Mouse (Mus musculus) midbrain, embryonic 14.5 days (tissue): ENCODE data around the gene Hist2h3c2. TPM values are rescaled to one million over a fixed set of nuclear protein-coding genes. Genes with fewer than 3 reads are reported as not detected.
A peak's percentile ranks its signal among the peaks of the same experiment; 100 is the strongest.
"Not testable (repeated sequence)": the region's sequence is repeated elsewhere in the genome, so short reads cannot be mapped to it uniquely, and the experiment has no call there.

Source experiments
- ATAC-seq: fragments of 200-750 bp; cut with Nextera tagmentation; 2 replicates; pipeline ENCODE4 v1.8.0; 2017; ENCODE audit warnings: moderate number of reproducible peaks, moderate library complexity; ENCODE audit not compliant: low FRiP score, low TSS enrichment
- DNase-seq: peaks from one replicate; pipeline ENCODE4 v3.0.0-alpha.2; 2015
- H3K27ac ChIP-seq: fragments of 300-500 bp; sonication (generic); replicated peaks from 2 replicates; pipeline ENCODE4 v1.5.1; 2014; ENCODE audit warnings: mild to moderate bottlenecking, low read depth, low read length, moderate library complexity
- H3K27me3 ChIP-seq: fragments of 300-500 bp; sonication (generic); 2 replicates; pipeline ENCODE4 v1.6.1; 2014; ENCODE audit warnings: low read length, control low read depth, mixed read lengths; ENCODE audit not compliant: control insufficient read depth, insufficient read depth
- H3K36me3 ChIP-seq: fragments of 300-500 bp; sonication (generic); 2 replicates; pipeline ENCODE4 v1.6.1; 2014; ENCODE audit warnings: low read length, control low read depth; ENCODE audit not compliant: control insufficient read depth, insufficient read depth
- H3K4me1 ChIP-seq: fragments of 300-500 bp; sonication (generic); 2 replicates; pipeline ENCODE4 v1.6.1; 2014; ENCODE audit warnings: mild to moderate bottlenecking, antibody characterized with exemption, low read length, control low read depth; ENCODE audit not compliant: control insufficient read depth, insufficient read depth
- H3K4me2 ChIP-seq: fragments of 300-500 bp; sonication (generic); 2 replicates; pipeline ENCODE4 v1.6.1; 2014; ENCODE audit warnings: mild to moderate bottlenecking, low read length, moderate library complexity
- H3K4me3 ChIP-seq: fragments of 300-500 bp; sonication (generic); replicated peaks from 2 replicates; pipeline ENCODE4 v1.5.1; 2014; ENCODE audit warnings: low read depth, low read length
- H3K9ac ChIP-seq: fragments of 300-500 bp; sonication (generic); replicated peaks from 2 replicates; pipeline ENCODE4 v1.6.1; 2014; ENCODE audit warnings: mild to moderate bottlenecking, low read length, moderate library complexity
- H3K9me3 ChIP-seq: fragments of 300-500 bp; sonication (generic); 2 replicates; pipeline ENCODE4 v1.6.1; 2016; ENCODE audit warnings: low read length, control low read depth, mixed read lengths; ENCODE audit not compliant: control insufficient read depth
- WGBS: fragments of 180-500 bp; shearing (Covaris S2); extraction: QIAGEN DNeasy Blood & Tissue Kit; methylation state at CpG from one replicate; pipeline ENCODE4 v1.1.7; 2014; 5-methylcytosine and 5-hydroxymethylcytosine counted together
- polyA plus RNA-seq: library from polyadenylated mRNA; unstranded; fragments of >200 nt; fragmentation: Nextera tagmentation; extraction: Ambion mirVana; gene quantifications from 2 replicates; pipeline ENCODE4 v1.2.1, GENCODE M21; 2014

Hist2h3c2 gene
- 2.2 and 3.4 TPM in 2 replicates for polyA plus RNA-seq

- Histone ChIP-seq H3K4me2 (peak within 1 kb of the TSS; percentile 53), H3K4me1 (peaks cover 17% of the 10 kb centered on the region; the same call in 1 of the 2 replicates), H3K27ac (0 out of 2 replicates have a peak within 1 kb of the TSS, but pooled peaks have one; percentile 13), H3K9ac (peak within 1 kb of the TSS; percentile 40; the same call in 1 of the 2 replicates), H3K4me3 (peak within 1 kb of the TSS; percentile 31)
- H3K27me3 ChIP-seq, H3K9me3 ChIP-seq, H3K36me3 ChIP-seq, DNase-seq: not testable (repeated sequence)
- peak; percentile 91 for ATAC-seq
- WGBS = 0% methylated on average over 19 of the region's 68 CpGs
Measured at GRCm38 (mm10) chr3:96238954-96239793, at the start of gene Hist2h3c2. Hist2h3c2 (minus strand) TSS chr3:96239127.

- not testable (repeated sequence) for H3K4me2 ChIP-seq, H3K4me1 ChIP-seq, H3K4me3 ChIP-seq, ATAC-seq, H3K9ac ChIP-seq, H3K9me3 ChIP-seq, H3K27ac ChIP-seq, DNase-seq, H3K36me3 ChIP-seq, H3K27me3 ChIP-seq
- WGBS = 92% methylated on average over 11 of the region's 11 CpGs
Measured at GRCm38 (mm10) chr3:96287334-96287733, 48.4 kb upstream of the Hist2h3c2 start.

GRCm38 (mm10) chr3:96284457-96284856, 45.5 kb upstream of the Hist2h3c2 start:
- DNase-seq (peak; percentile 72), ATAC-seq (no peak)
- Histone ChIP-seq H3K9ac (no peak overlapping the region), H3K4me2 (no peak overlapping the region), H3K9me3 (no peaks in the 10 kb centered on the region), H3K36me3 (no peaks in the 10 kb centered on the region), H3K27ac (no peak overlapping the region), H3K27me3 (no peaks in the 10 kb centered on the region; the same call in 1 of the 2 replicates), H3K4me3 (no peak overlapping the region), H3K4me1 (no peaks in the 10 kb centered on the region)
- 30% methylated on average over 4 of the region's 4 CpGs for WGBS

GRCm38 (mm10) chr3:96280660-96281059, 41.7 kb upstream of the Hist2h3c2 start:
- 0 out of 2 replicates have a peak, but pooled peaks cover 4% of the 10 kb centered on the region for H3K4me1 ChIP-seq
- DNase-seq = no peak
- no peak overlapping the region for H3K27ac ChIP-seq
- H3K36me3 ChIP-seq = no peaks in the 10 kb centered on the region
- 50% methylated on average over 6 of the region's 6 CpGs for WGBS
- no peaks in the 10 kb centered on the region; the same call in 1 of the 2 replicates for H3K27me3 ChIP-seq
- no peak for ATAC-seq
- no peak overlapping the region for H3K4me2 ChIP-seq
- no peak overlapping the region for H3K9ac ChIP-seq
- H3K4me3 ChIP-seq = no peak overlapping the region
- H3K9me3 ChIP-seq = no peaks in the 10 kb centered on the region

GRCm38 (mm10) chr3:96277800-96278624, 39.1 kb upstream of the Hist2h3c2 start:
- H3K36me3 ChIP-seq = no peaks in the 10 kb centered on the region
- H3K9ac ChIP-seq = peak overlapping the region; percentile 55
- peak; percentile 96 for ATAC-seq
- H3K4me3 ChIP-seq = peak overlapping the region; percentile 46
- WGBS = under 1% methylated on average over 49 of the region's 49 CpGs
- no peaks in the 10 kb centered on the region for H3K9me3 ChIP-seq
- H3K4me1 ChIP-seq = 0 out of 2 replicates have a peak, but pooled peaks cover 4% of the 10 kb centered on the region
- DNase-seq = peak; percentile 96
- H3K27me3 ChIP-seq = no peaks in the 10 kb centered on the region; the same call in 1 of the 2 replicates
- peak overlapping the region; percentile 68 for H3K4me2 ChIP-seq
- H3K27ac ChIP-seq = peak overlapping the region; percentile 88

- Histone ChIP-seq H3K9ac (peak overlapping the region; percentile 55), H3K4me1 (0 out of 2 replicates have a peak, but pooled peaks cover 4% of the 10 kb centered on the region), H3K27ac (peak overlapping the region; percentile 57; the same call in 1 of the 2 replicates), H3K4me2 (peak overlapping the region; percentile 68), H3K4me3 (peak overlapping the region; percentile 46), H3K9me3 (no peaks in the 10 kb centered on the region), H3K27me3 (no peaks in the 10 kb centered on the region), H3K36me3 (no peaks in the 10 kb centered on the region)
- DNase-seq (peak; percentile 51), ATAC-seq (0 out of 2 replicates have a peak, but pooled peaks have one; percentile 4)
- WGBS = 15% methylated on average over 8 of the region's 8 CpGs
Measured at GRCm38 (mm10) chr3:96277428-96277799, 38.5 kb upstream of the Hist2h3c2 start.

GRCm38 (mm10) chr3:96273591-96274465, 34.9 kb upstream of the Hist2h3c2 start:
- Histone ChIP-seq H3K4me2 (no peak overlapping the region), H3K36me3 (no peaks in the 10 kb centered on the region), H3K27ac (no peak overlapping the region), H3K9me3 (no peaks in the 10 kb centered on the region), H3K9ac (no peak overlapping the region), H3K4me3 (no peak overlapping the region), H3K4me1 (0 out of 2 replicates have a peak, but pooled peaks cover 7% of the 10 kb centered on the region), H3K27me3 (no peaks in the 10 kb centered on the region)
- WGBS = 88% methylated on average over 17 of the region's 17 CpGs
- DNase-seq (no peak), ATAC-seq (no peak)
